Mouse (Mus musculus) forebrain, embryonic 14.5 days (tissue): ENCODE results near the gene Tubgcp2. TPM values are rescaled to one million over a fixed set of nuclear protein-coding genes. Genes with fewer than 3 reads are reported as not detected.

ENCODE experiments used
- ATAC-seq: fragments of 200-750 bp; cut with Nextera tagmentation; 2 replicates; pipeline ENCODE4 v1.8.0; 2017; ENCODE audit warnings: mild to moderate bottlenecking, moderate library complexity
- DNase-seq: peaks from one replicate; pipeline ENCODE4 v3.0.0-alpha.2; 2015; ENCODE audit warnings: low spot score
- H3K27ac ChIP-seq: fragments of 300-500 bp; sonication (generic); 2 replicates; pipeline ENCODE4 v1.5.1; 2014; ENCODE audit warnings: low read depth, mild to moderate bottlenecking, control low read depth, low read length, moderate library complexity
- H3K27me3 ChIP-seq: fragments of 300-500 bp; sonication (generic); replicated peaks from 2 replicates; pipeline ENCODE4 v1.6.1; 2014; ENCODE audit warnings: low read length, control low read depth, mixed read lengths; ENCODE audit not compliant: control insufficient read depth, insufficient read depth
- H3K36me3 ChIP-seq: fragments of 300-500 bp; sonication (generic); 2 replicates; pipeline ENCODE4 v1.6.1; 2014; ENCODE audit warnings: low read length, control low read depth; ENCODE audit not compliant: control insufficient read depth, insufficient read depth
- H3K4me1 ChIP-seq: fragments of 300-500 bp; sonication (generic); 2 replicates; pipeline ENCODE4 v1.6.1; 2014; ENCODE audit warnings: antibody characterized with exemption, low read length, control low read depth; ENCODE audit not compliant: control insufficient read depth, insufficient read depth
- H3K4me2 ChIP-seq: fragments of 300-500 bp; sonication (generic); 2 replicates; pipeline ENCODE4 v1.6.1; 2014; ENCODE audit warnings: mild to moderate bottlenecking, control low read depth, low read length
- H3K4me3 ChIP-seq: fragments of 300-500 bp; sonication (generic); 2 replicates; pipeline ENCODE4 v1.5.1; 2014; ENCODE audit warnings: low read depth, low read length, control low read depth
- H3K9ac ChIP-seq: fragments of 300-500 bp; sonication (generic); 2 replicates; pipeline ENCODE4 v1.6.1; 2014; ENCODE audit warnings: mild to moderate bottlenecking, low read length, control low read depth, moderate library complexity
- H3K9me3 ChIP-seq: fragments of 300-500 bp; sonication (generic); replicated peaks from 2 replicates; pipeline ENCODE4 v1.6.1; 2016; ENCODE audit warnings: low read length, control low read depth, mixed read lengths; ENCODE audit not compliant: control insufficient read depth
- WGBS: fragments of 180-500 bp; shearing (Covaris S2); extraction: QIAGEN DNeasy Blood & Tissue Kit; methylation state at CpG from one replicate; pipeline ENCODE4 v1.1.7; 2014; 5-methylcytosine and 5-hydroxymethylcytosine counted together
- polyA plus RNA-seq: library from polyadenylated mRNA; unstranded; fragments of >200 nt; fragmentation: Nextera tagmentation; extraction: Ambion mirVana; gene quantifications from 2 replicates; pipeline ENCODE4 v1.2.1, GENCODE M21; 2014

Gene Tubgcp2
- polyA plus RNA-seq, 1 experiment from 2014 or later, result 64.3 TPM

- WGBS, result 79% methylated on average over 4 of the region's 4 CpGs
- H3K27me3 ChIP-seq, result no peaks in the 10 kb centered on the region
- no peak overlapping the region for H3K4me2 ChIP-seq
- no peak overlapping the region for H3K27ac ChIP-seq
- ATAC-seq (no peak), DNase-seq (no peak)
- no peaks in the 10 kb centered on the region for H3K9me3 ChIP-seq
- H3K4me1 ChIP-seq, result no peaks in the 10 kb centered on the region
- H3K9ac ChIP-seq, result no peak overlapping the region
- H3K4me3 ChIP-seq, result no peak overlapping the region
- peaks cover 44% of the 10 kb centered on the region for H3K36me3 ChIP-seq
Measured at GRCm38 (mm10) chr7:139994202-139994601, 42.3 kb downstream of the Tubgcp2 start.

GRCm38 (mm10) chr7:139993532-139993931 lies 42.9 kb downstream of the Tubgcp2 start:
- H3K27ac ChIP-seq, result no peak overlapping the region
- H3K4me1 ChIP-seq, result no peaks in the 10 kb centered on the region
- H3K4me3 ChIP-seq, result no peak overlapping the region
- WGBS, result 94% methylated on average over 6 of the region's 6 CpGs
- DNase-seq (no peak), ATAC-seq (no peak)
- H3K36me3 ChIP-seq, result peaks cover 37% of the 10 kb centered on the region
- no peaks in the 10 kb centered on the region for H3K27me3 ChIP-seq
- no peaks in the 10 kb centered on the region for H3K9me3 ChIP-seq
- H3K9ac ChIP-seq, result no peak overlapping the region
- no peak overlapping the region for H3K4me2 ChIP-seq

- DNase-seq (no peak), ATAC-seq (no peak)
- Histone ChIP-seq H3K9me3 (no peaks in the 10 kb centered on the region), H3K27me3 (no peaks in the 10 kb centered on the region), H3K9ac (no peak within 1 kb of the TSS), H3K36me3 (peaks cover 26% of the 10 kb centered on the region), H3K27ac (no peak within 1 kb of the TSS), H3K4me1 (no peaks in the 10 kb centered on the region), H3K4me3 (no peak within 1 kb of the TSS), H3K4me2 (no peak within 1 kb of the TSS)
- 32% methylated on average over 7 of the region's 7 CpGs for WGBS
Measured at GRCm38 (mm10) chr7:139992406-139992805, 44.1 kb downstream of the Tubgcp2 start, which contains the start of gene Adam8. TSS of gene Adam8 (minus strand) at chr7:139992562.

GRCm38 (mm10) chr7:139990864-139991394 lies 45.5 kb downstream of the Tubgcp2 start:
- H3K4me3 ChIP-seq, result no peak overlapping the region
- H3K4me2 ChIP-seq, result no peak overlapping the region
- ATAC-seq (no peak), DNase-seq (no peak)
- no peak overlapping the region for H3K9ac ChIP-seq
- no peaks in the 10 kb centered on the region for H3K4me1 ChIP-seq
- H3K27me3 ChIP-seq, result no peaks in the 10 kb centered on the region
- H3K36me3 ChIP-seq, result peaks cover 21% of the 10 kb centered on the region
- H3K9me3 ChIP-seq, result no peaks in the 10 kb centered on the region
- 57% methylated on average over 8 of the region's 8 CpGs for WGBS
- H3K27ac ChIP-seq, result no peak overlapping the region

GRCm38 (mm10) chr7:139988272-139988671 lies 48.2 kb downstream of the Tubgcp2 start:
- H3K27ac ChIP-seq, result no peak overlapping the region
- H3K9me3 ChIP-seq, result no peaks in the 10 kb centered on the region
- no peak overlapping the region for H3K4me2 ChIP-seq
- H3K27me3 ChIP-seq, result no peaks in the 10 kb centered on the region
- H3K9ac ChIP-seq, result no peak overlapping the region
- no peak for DNase-seq
- no peak overlapping the region for H3K4me3 ChIP-seq
- H3K4me1 ChIP-seq, result no peaks in the 10 kb centered on the region
- ATAC-seq, result no peak
- 91% methylated on average over 9 of the region's 9 CpGs for WGBS
- peaks cover 17% of the 10 kb centered on the region for H3K36me3 ChIP-seq

GRCm38 (mm10) chr7:139984505-139984904 lies 52.0 kb downstream of the Tubgcp2 start:
- Histone ChIP-seq H3K4me2 (no peak overlapping the region), H3K9me3 (no peaks in the 10 kb centered on the region), H3K36me3 (peaks cover 19% of the 10 kb centered on the region), H3K4me3 (no peak overlapping the region), H3K4me1 (no peaks in the 10 kb centered on the region), H3K27me3 (no peaks in the 10 kb centered on the region), H3K9ac (no peak overlapping the region), H3K27ac (no peak overlapping the region)
- WGBS, result 88% methylated on average over 11 of the region's 11 CpGs
- no peak for DNase-seq
- no peak for ATAC-seq

GRCm38 (mm10) chr7:139982058-139982457 lies 54.4 kb downstream of the Tubgcp2 start:
- ATAC-seq (no peak), DNase-seq (no peak)
- Histone ChIP-seq H3K9me3 (no peaks in the 10 kb centered on the region), H3K9ac (no peak overlapping the region), H3K36me3 (peaks cover 19% of the 10 kb centered on the region), H3K4me3 (no peak overlapping the region), H3K27ac (no peak overlapping the region), H3K4me2 (no peak overlapping the region), H3K4me1 (0 out of 2 replicates have a peak, but pooled peaks cover 2% of the 10 kb centered on the region), H3K27me3 (no peaks in the 10 kb centered on the region)
- WGBS, result 82% methylated on average over 10 of the region's 11 CpGs

- ATAC-seq (no peak), DNase-seq (no peak)
- Histone ChIP-seq H3K36me3 (0 out of 2 replicates have a peak, but pooled peaks cover 8% of the 10 kb centered on the region), H3K4me3 (no peak overlapping the region), H3K4me1 (0 out of 2 replicates have a peak, but pooled peaks cover 2% of the 10 kb centered on the region), H3K9ac (no peak overlapping the region), H3K27me3 (no peaks in the 10 kb centered on the region), H3K9me3 (no peaks in the 10 kb centered on the region), H3K4me2 (no peak overlapping the region), H3K27ac (no peak overlapping the region)
- WGBS, result 68% methylated on average over 3 of the region's 3 CpGs
Measured at GRCm38 (mm10) chr7:139980778-139981177, 55.7 kb downstream of the Tubgcp2 start.

- peak; percentile 59 for ATAC-seq
- H3K27ac ChIP-seq, result no peak overlapping the region
- H3K9ac ChIP-seq, result peak overlapping the region; percentile 63; the same call in 1 of the 2 replicates
- H3K9me3 ChIP-seq, result no peaks in the 10 kb centered on the region
- H3K27me3 ChIP-seq, result no peaks in the 10 kb centered on the region
- H3K4me1 ChIP-seq, result 0 out of 2 replicates have a peak, but pooled peaks cover 2% of the 10 kb centered on the region
- H3K36me3 ChIP-seq, result 0 out of 2 replicates have a peak, but pooled peaks cover 8% of the 10 kb centered on the region
- 45% methylated on average over 13 of the region's 13 CpGs for WGBS
- DNase-seq, result peak; percentile 1
- peak overlapping the region; percentile 42 for H3K4me3 ChIP-seq
- H3K4me2 ChIP-seq, result peak overlapping the region; percentile 68
Measured at GRCm38 (mm10) chr7:139979011-139979719, 57.3 kb downstream of the Tubgcp2 start.
